Mouse (Mus musculus) retina, postnatal 1 day (tissue): ENCODE data around the gene Psmd14.

ENCODE experiments used
- DNase-seq: peaks from one replicate; pipeline ENCODE4 v3.0.0-alpha.2; 2012

The Psmd14 gene

GRCm38 (mm10) chr2:61711108-61712040, at the start of gene Psmd14:
TSS of gene Psmd14 (plus strand) at chr2:61711694.
- DNase-seq, result peak; percentile 95

GRCm38 (mm10) chr2:61662833-61663232, 48.7 kb upstream of the Psmd14 start:
- no peak for DNase-seq

GRCm38 (mm10) chr2:61663573-61664241, 47.8 kb upstream of the Psmd14 start:
- DNase-seq, result no peak

GRCm38 (mm10) chr2:61667420-61667819, 44.1 kb upstream of the Psmd14 start:
- no peak for DNase-seq

- DNase-seq, result peak; percentile 46
Observed at GRCm38 (mm10) chr2:61668260-61668659, 43.2 kb upstream of the Psmd14 start.

GRCm38 (mm10) chr2:61674555-61674954, 36.9 kb upstream of the Psmd14 start:
- DNase-seq, result no peak

- DNase-seq, result no peak
Observed at GRCm38 (mm10) chr2:61681572-61681971, 29.9 kb upstream of the Psmd14 start.

- no peak for DNase-seq
Observed at GRCm38 (mm10) chr2:61686533-61686932, 25.0 kb upstream of the Psmd14 start.

GRCm38 (mm10) chr2:61689086-61689485, 22.4 kb upstream of the Psmd14 start:
- no peak for DNase-seq

GRCm38 (mm10) chr2:61709570-61709969, 1.9 kb upstream of the Psmd14 start:
- DNase-seq, result no peak

- no peak for DNase-seq
Observed at GRCm38 (mm10) chr2:61712526-61712925, 1.0 kb downstream of the Psmd14 start.

GRCm38 (mm10) chr2:61722401-61722982, 11.0 kb downstream of the Psmd14 start:
- DNase-seq, result no peak

- no peak for DNase-seq
Observed at GRCm38 (mm10) chr2:61732802-61733486, 21.4 kb downstream of the Psmd14 start.

- no peak for DNase-seq
Observed at GRCm38 (mm10) chr2:61734175-61734574, 22.7 kb downstream of the Psmd14 start.

GRCm38 (mm10) chr2:61746051-61746450, 34.6 kb downstream of the Psmd14 start:
- no peak for DNase-seq

- no peak for DNase-seq
Observed at GRCm38 (mm10) chr2:61746580-61746979, 35.1 kb downstream of the Psmd14 start.

- DNase-seq, result no peak
Observed at GRCm38 (mm10) chr2:61747411-61747810, 35.9 kb downstream of the Psmd14 start.

GRCm38 (mm10) chr2:61750702-61751101, 39.2 kb downstream of the Psmd14 start:
- no peak for DNase-seq

GRCm38 (mm10) chr2:61751286-61751685, 39.8 kb downstream of the Psmd14 start:
- no peak for DNase-seq

- DNase-seq, result no peak
Observed at GRCm38 (mm10) chr2:61752362-61752761, 40.9 kb downstream of the Psmd14 start.

GRCm38 (mm10) chr2:61754989-61755388, 43.5 kb downstream of the Psmd14 start:
- no peak for DNase-seq

- no peak for DNase-seq
Observed at GRCm38 (mm10) chr2:61759234-61759855, 47.9 kb downstream of the Psmd14 start.

GRCm38 (mm10) chr2:61760044-61760443, 48.5 kb downstream of the Psmd14 start:
- DNase-seq, result no peak
